Mouse (Mus musculus) thymus, postnatal 14 days (tissue): ENCODE data around the gene Smim20.

Source experiments
- DNase-seq: peaks from one replicate; pipeline ENCODE4 v3.0.0; 2021

Smim20 gene

DNA sequence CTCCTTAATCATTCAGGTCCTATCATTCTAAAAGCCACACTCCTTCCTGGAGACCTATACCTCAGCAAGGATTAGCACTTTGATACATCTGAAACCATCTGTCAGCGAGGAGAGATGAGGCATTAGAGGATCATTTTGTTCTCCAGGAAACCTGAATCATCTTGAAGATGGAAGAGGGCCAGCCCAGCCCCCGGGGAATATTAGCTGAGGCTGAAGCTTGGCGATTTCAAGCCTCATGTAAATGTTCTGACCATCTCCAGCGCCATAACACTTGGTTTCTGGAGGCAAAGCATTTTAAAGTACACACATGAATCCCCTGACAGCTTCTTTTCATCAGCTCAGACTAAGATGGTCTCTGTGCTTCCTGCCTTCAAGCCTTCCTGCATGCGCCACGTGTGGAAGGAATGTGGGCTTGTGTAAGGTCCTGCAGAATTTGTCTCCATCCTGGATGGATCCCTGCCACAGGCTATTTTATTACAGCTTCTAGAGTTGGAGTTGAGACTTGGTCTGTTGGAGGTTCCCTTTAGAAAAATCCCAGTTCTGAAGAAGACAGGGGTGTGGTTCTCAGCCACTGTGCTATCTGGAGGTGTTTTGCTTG lies 1.3 kb downstream of the Smim20 start:
- DNase-seq: no peak

GRCm38 (mm10) chr5:53269799-53270198 lies 2.9 kb downstream of the Smim20 start:
- no peak for DNase-seq

DNA sequence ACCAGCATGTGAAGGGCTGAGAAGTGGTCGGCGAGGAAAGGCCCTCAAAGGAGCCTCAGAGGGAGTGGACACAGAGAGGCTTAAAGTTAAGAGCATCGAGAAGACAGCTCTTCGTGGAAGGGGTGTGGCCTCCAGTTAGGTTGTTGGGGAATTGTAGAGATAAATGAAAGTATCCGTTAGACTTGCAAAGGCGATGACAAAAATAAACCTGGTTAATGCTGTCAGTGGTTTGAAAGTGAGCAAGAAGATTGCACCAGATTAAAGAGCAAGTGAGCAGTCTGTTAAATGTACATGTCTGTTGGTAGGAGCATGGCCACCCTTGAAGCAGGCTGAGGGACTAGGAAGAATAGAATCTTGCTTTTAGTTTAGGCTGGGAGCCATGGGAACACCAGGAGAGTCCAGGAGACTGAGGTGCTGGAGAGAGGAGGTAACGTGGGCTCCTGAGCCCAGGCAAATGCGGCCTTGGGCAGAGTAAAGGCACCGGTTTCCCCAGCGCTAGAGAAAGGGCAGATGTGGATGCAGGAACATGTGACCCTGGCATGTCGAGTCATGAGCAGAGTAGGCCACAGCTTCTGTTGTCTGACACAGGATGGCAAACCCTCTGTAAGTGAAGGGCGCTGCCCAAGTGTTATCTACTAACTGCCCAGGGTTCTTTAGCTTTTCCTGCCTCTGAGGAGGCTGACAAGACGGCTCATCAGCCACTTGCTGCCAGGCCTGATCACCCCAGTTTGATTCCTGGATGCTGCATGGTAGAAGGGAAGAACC lies 4.2 kb downstream of the Smim20 start:
- DNase-seq: no peak

- no peak for DNase-seq
Measured at GRCm38 (mm10) chr5:53272626-53273025, 5.7 kb downstream of the Smim20 start.

DNA sequence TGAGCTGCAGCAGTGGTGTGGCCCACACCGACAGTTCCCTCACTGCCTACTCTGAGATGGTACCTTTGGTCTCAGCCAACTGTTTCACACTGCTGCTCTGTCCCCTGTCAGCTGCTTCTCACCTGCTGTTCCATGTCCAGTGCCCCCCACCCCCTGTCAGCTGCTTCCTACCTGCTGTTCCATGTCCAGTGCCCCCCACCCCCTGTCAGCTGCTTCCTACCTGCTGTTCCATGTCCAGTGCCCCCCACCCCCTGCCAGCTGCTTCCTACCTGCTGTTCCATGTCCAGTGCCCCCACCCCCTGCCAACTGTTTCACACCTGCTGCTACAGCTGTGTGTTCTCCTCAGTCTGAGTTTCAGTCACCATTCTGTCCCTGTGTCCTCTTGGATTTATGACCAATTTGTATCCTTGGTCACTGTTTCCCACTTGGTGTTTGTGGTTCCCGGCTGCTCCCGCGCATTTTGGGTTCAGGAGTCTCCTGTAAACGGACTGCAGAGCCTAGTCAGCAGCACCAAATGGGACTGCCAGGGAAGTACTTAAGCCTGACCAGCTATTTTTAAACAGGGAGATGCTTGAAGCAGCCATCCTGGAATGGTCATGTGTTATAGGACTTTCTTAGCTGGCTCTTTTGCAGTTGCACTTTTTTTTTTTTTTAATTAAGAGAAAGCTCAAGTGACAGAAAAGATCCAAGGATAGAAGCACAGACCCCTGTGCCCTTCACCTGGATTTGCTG lies 7.0 kb downstream of the Smim20 start:
- peak; percentile 43 for DNase-seq

GRCm38 (mm10) chr5:53274811-53275355 lies 8.0 kb downstream of the Smim20 start:
- DNase-seq: no peak

DNA sequence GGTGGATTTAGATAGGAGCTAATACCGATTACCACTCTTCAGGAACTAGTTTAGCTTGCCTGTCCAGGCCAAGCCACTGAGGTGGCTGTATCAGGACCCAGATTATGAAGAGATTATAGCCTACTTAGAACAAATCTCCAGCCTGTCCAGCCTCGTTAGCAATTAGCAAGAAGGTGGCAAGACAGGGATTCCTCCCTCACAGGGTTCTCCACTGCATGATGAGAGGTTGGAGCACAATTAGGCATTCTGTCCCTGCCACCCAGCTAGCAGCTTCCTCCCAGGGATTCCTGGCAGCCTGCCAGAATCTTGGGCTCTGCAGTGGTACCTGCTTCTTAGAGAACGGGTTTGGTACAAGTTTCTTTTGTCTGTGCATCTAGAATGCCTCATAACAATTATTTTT lies 8.5 kb downstream of the Smim20 start:
- DNase-seq: no peak

- no peak for DNase-seq
Measured at GRCm38 (mm10) chr5:53276470-53277022, 9.7 kb downstream of the Smim20 start.

- no peak for DNase-seq
Measured at GRCm38 (mm10) chr5:53277716-53278263, 10.9 kb downstream of the Smim20 start.

GRCm38 (mm10) chr5:53279216-53279813 lies 12.4 kb downstream of the Smim20 start:
- DNase-seq: no peak

- DNase-seq: no peak
Measured at GRCm38 (mm10) chr5:53282487-53282886, 15.6 kb downstream of the Smim20 start.

- no peak for DNase-seq
Measured at GRCm38 (mm10) chr5:53286406-53286805, 19.5 kb downstream of the Smim20 start.

DNA sequence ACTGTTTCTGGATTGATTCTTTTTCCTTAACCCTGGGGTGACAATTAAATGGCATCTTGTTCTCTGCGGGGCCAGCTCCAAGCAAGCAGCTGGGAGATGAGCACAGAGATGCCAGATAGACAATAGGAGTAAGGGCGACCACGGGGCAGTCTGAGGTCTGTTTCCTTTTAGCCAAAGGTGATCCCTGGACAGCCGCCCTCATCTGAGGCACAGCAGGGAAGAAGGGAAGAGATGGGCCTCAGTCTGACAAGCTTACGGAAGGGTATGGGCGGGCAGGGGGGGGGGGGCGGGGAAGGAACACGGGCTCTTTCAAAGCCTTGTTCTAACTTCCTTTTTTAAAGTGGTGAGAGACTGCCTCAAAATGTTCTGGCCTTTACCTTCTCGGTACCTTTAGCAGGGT lies 22.6 kb downstream of the Smim20 start:
- no peak for DNase-seq

DNA sequence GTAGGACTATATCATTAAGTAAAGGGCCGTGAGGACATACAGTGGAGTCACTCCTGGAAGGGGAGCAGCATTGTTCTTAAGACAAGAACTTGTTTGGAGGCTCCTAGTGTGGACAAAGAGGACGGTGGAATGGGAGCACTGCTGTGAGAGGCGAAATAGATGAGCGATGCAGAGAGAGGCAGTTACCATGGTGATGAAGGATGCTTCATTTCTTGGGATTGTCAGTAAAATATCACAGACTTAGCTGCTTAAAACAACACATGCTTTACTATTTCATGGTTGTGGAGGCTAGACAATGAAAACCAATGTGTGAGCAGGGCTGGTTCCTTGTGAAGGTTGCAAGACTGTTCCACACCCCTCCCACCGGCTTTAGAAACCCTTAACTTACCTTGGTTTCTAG lies 27.7 kb downstream of the Smim20 start:
- no peak for DNase-seq

DNA sequence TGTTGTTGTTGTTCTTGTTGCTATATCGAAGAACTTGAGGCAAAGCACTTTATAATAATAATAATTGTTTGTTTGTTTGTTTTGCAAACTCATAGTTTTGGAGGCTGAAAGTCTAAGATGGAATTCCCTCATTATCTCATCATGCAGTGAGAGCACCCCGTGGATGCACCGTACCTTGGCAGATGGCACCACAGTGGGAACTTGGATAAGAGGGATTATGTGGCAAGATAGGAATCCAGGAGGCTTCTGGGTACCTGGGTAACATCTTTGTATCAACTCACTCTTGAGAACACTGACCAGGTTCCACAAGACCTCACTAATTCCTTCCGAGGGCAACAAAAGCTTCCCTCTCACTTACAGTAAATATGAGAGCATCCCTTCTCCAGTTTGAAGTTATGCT lies 30.1 kb downstream of the Smim20 start:
- no peak for DNase-seq

GRCm38 (mm10) chr5:53301496-53301895 lies 34.6 kb downstream of the Smim20 start:
- DNase-seq: no peak

DNA sequence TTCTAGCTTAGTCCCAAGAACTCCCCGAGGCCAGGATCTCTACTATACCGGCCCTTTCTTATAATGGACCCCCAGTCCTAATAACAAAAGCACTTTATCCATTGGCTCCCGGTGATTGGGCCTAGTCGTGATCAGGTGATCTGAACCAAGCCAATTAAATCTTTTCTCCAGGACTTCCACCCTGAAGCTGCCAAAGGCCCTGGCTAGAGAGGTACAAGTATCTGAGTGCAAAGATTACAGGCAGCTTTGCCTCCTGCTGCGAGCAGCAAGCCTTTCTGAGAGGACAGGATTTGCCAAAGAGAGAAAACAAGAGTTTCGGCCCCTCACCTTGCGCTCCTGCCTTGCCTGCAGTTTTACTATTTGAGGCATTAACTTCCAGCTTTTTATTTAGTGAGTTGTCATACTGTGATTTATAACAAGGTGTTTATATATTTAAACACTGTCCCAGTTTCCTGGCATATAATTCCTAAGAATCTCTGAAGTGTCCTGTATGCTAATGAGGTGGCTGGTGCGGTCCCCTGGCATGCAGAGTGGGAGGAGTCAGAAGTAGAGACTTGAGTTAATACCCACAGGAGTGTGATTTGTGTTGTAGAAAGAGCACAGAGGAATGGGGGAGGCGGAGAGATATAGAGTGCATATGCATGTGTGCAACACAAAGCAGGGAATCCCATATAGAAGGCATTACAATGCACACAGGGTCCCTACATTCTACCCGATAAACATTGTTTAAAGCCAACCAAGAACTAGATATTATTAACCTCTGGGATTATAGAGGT lies 36.2 kb downstream of the Smim20 start:
- DNase-seq: no peak

- no peak for DNase-seq
Measured at GRCm38 (mm10) chr5:53303941-53304340, 37.1 kb downstream of the Smim20 start.

- no peak for DNase-seq
Measured at GRCm38 (mm10) chr5:53304936-53305335, 38.1 kb downstream of the Smim20 start.

GRCm38 (mm10) chr5:53306864-53307263 lies 40.0 kb downstream of the Smim20 start:
- no peak for DNase-seq

DNA sequence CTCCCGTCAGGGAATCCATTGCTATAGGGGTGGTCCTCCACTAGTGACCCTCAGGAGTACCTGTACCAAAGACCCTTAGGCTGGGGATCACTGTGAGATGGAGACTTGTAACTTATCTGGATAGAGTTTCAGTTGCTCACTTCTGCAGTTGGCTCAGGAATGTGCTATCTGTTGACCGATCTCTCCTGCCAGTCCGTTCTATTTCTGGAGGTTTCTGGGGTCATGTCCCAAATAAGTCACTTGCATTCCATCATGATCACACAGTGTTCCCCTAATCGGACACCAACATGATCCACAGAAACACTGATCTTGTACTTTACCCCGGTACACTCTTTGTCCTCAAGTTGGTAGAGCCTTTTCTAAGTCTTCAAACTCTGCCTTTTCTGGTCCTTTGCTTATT lies 40.6 kb downstream of the Smim20 start:
- DNase-seq: no peak
